Mouse (Mus musculus) thymus, adult 2 months (tissue): ENCODE data around the gene Hadhb. TPM values are rescaled to one million over a fixed set of nuclear protein-coding genes. Genes with fewer than 3 reads are reported as not detected.
"Not testable (repeated sequence)": the region's sequence is repeated elsewhere in the genome, so short reads cannot be mapped to it uniquely, and the experiment has no call there.

Source experiments
- DNase-seq: peaks from one replicate; pipeline ENCODE4 v3.0.0; 2021
- H3K27ac ChIP-seq: fragments of 200-500 bp; 2 replicates; pipeline ENCODE4 v1.5.1; 2012; ENCODE audit warnings: low read length, control low read depth; ENCODE audit not compliant: control insufficient read depth, insufficient read depth
- H3K27me3 ChIP-seq: fragments of 200-500 bp; 2 replicates; pipeline ENCODE4 v1.6.1; 2012; ENCODE audit warnings: mild to moderate bottlenecking, low read length, moderate library complexity, mixed read lengths; ENCODE audit not compliant: control insufficient read depth, insufficient read depth
- H3K36me3 ChIP-seq: fragments of 200-500 bp; 2 replicates; pipeline ENCODE4 v1.6.1; 2012; ENCODE audit warnings: mild to moderate bottlenecking, low read length, moderate library complexity; ENCODE audit not compliant: control insufficient read depth, insufficient read depth
- H3K4me1 ChIP-seq: fragments of 200-500 bp; replicated peaks from 2 replicates; pipeline ENCODE4 v1.6.1; 2012; ENCODE audit warnings: low read length; ENCODE audit not compliant: control insufficient read depth, insufficient read depth
- H3K4me3 ChIP-seq: fragments of 200-500 bp; 2 replicates; pipeline ENCODE4 v1.5.1; 2012; ENCODE audit warnings: mild to moderate bottlenecking, low read length, control low read depth, moderate library complexity; ENCODE audit not compliant: control insufficient read depth, insufficient read depth
- CTCF ChIP-seq: fragments of 200-500 bp; IDR thresholded peaks from 2 replicates; pipeline ENCODE4 v1.5.1; 2012; ENCODE audit warnings: mild to moderate bottlenecking, control low read depth, low read length, moderate library complexity, borderline replicate concordance; ENCODE audit not compliant: control insufficient read depth, poor library complexity, insufficient read depth; ENCODE audit errors: extremely low read depth
- POLR2A ChIP-seq: fragments of 200-500 bp; IDR thresholded peaks from 2 replicates; pipeline ENCODE4 v1.6.1; 2012; ENCODE audit warnings: mild to moderate bottlenecking, low read length, control low read depth, moderate library complexity; ENCODE audit not compliant: control insufficient read depth, poor library complexity, insufficient read depth; ENCODE audit errors: extremely low read depth
- WGBS: fragments of 180-500 bp; shearing (Covaris S2); methylation state at CpG from one replicate; pipeline ENCODE4 v1.1.7; 2018; 5-methylcytosine and 5-hydroxymethylcytosine counted together
- polyA plus RNA-seq: library from polyadenylated mRNA; depleted of rRNA; stranded (reverse); fragments of >200 nt; gene quantifications from 2 replicates; pipeline ENCODE4 v1.2.3, GENCODE M21; 2012

Hadhb gene
- polyA plus RNA-seq, 1 experiment = 140 TPM

DNA sequence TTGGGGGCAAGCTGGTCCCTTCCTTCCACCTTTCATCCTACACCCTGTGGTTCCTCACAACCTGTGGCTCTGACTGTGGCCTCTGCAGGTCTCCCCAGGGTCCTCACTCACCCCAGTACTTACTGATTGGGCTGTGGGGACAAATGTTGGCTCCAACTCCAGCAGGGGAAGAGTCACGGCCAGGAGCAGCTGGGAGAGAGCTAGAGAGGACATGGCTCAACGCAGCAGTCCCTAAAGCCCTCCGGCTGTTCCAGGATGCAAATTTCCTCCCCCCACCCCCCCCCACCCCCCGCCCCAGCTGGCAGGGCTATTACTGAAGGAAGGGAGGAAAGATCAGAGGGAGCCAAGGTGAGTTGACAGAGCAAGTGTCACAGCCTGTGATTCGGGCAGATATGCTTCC is 50.4 kb downstream of the Hadhb start, which contains the start of gene Adgrf3:
Gene Adgrf3 (minus strand): TSS at position 230 of the 400 bp plus-strand sequence.
- DNase-seq = no peak
- H3K36me3 ChIP-seq = no peaks in the 10 kb centered on the region
- no peaks in the 10 kb centered on the region for H3K27me3 ChIP-seq
- H3K4me1 ChIP-seq = no peaks in the 10 kb centered on the region
- H3K4me3 ChIP-seq = no peak within 1 kb of the TSS
- no peak within 1 kb of the TSS for H3K27ac ChIP-seq
- WGBS = 81% methylated on average over 5 of the region's 5 CpGs
- TF ChIP-seq CTCF (no peak), POLR2A (no peak)

DNA sequence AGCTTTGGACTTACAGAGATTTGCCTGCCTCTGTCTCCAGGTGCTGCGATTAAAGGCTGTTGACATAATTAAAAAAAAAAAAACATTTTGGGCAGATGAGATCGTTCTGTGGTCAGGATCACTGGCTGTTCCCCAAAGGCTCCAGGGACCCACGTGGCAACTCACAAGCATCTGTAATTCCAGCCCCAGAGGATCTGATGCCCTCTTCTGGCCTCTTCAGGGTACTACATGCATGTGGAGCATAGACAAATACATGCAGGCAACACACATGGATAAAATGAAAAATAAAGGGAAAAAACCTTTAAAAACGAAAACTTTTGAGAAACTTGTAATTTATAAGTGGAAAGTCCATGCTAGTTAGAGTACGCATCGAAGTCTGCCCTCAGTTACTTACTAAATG is 52.2 kb downstream of the Hadhb start:
- DNase-seq = peak; percentile 44
- no peaks in the 10 kb centered on the region for H3K27me3 ChIP-seq
- no peak overlapping the region for H3K27ac ChIP-seq
- WGBS = 54% methylated on average over 6 of the region's 6 CpGs
- H3K4me3 ChIP-seq = no peak overlapping the region
- TF ChIP-seq CTCF = no peak
- TF ChIP-seq POLR2A = no peak
- no peaks in the 10 kb centered on the region for H3K4me1 ChIP-seq
- H3K36me3 ChIP-seq = no peaks in the 10 kb centered on the region

DNA sequence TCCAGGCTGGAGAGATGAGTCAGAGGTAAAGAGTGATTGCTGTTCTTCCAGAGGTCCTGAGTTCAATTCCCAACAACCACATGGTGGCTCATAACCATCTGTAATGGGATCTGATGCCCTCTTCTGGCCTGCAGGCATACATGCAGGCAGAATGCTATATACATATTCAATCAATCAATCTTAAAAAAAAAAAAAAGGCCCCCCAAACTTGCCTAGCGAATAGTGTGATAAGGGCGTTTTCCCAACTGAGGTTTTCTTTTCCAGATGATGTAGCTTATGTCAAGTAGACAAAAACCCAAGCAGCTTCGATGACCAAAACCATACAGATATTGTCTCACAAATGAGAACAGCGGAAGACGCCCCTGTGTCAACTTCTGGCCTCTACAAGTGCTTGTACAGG is 55.7 kb downstream of the Hadhb start:
- 95% methylated on average over 5 of the region's 5 CpGs for WGBS
- H3K27ac ChIP-seq, H3K27me3 ChIP-seq: not testable (repeated sequence)

DNA sequence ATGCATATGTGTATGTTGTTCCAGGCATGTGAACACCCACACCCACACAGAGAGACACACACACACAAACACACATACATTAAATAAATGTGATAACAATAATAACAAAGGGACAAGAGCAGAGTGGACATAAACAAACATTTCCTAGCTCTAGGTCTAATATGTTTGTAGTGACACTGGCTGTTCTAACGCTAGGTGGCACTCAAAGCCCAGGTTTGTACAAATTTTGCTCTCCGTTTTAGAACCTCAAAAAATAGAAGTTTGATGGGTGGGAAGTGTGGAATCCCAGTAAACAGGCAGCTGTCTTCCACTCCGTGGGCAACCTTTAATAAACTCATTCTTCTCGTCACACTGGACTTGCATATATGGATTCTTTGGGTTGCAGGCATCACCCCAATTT is 59.8 kb downstream of the Hadhb start:
- TF ChIP-seq POLR2A (no peak), CTCF (no peak)
- no peaks in the 10 kb centered on the region for H3K36me3 ChIP-seq
- DNase-seq = peak; percentile 58
- no peaks in the 10 kb centered on the region for H3K4me1 ChIP-seq
- H3K4me3 ChIP-seq = no peak overlapping the region
- no peaks in the 10 kb centered on the region for H3K27me3 ChIP-seq
- WGBS = 10% methylated on average over 4 of the region's 4 CpGs
- H3K27ac ChIP-seq = no peak overlapping the region

More for the DNA sequence above, 55.7 kb downstream of the Hadhb start:
- not testable (repeated sequence) for H3K36me3 ChIP-seq, H3K4me3 ChIP-seq, H3K4me1 ChIP-seq, DNase-seq

DNA sequence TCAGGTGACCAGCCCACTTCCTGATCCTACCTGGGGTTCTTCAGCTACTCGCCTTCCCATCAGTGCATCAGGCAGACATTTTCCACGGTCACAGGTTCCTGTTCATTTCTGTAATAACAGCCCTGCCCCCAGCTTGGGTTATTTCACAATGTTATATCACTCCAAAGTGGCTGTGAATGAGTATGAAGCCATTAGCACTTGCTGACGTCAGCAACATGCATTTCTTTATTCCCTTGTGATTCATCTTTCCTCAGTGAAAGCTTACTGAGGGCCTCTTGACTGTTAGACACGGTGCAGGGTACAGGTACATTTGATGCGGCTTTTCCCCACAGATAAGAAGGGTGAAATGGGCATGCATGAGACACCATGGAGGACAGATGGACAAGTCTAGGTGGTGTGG is 60.9 kb downstream of the Hadhb start:
- DNase-seq = no peak
- Histone ChIP-seq H3K4me1 (no peaks in the 10 kb centered on the region), H3K27ac (no peak overlapping the region), H3K4me3 (no peak overlapping the region), H3K27me3 (no peaks in the 10 kb centered on the region), H3K36me3 (no peaks in the 10 kb centered on the region)
- no peak for TF ChIP-seq CTCF
- no peak for TF ChIP-seq POLR2A
- 55% methylated on average over 5 of the region's 5 CpGs for WGBS

DNA sequence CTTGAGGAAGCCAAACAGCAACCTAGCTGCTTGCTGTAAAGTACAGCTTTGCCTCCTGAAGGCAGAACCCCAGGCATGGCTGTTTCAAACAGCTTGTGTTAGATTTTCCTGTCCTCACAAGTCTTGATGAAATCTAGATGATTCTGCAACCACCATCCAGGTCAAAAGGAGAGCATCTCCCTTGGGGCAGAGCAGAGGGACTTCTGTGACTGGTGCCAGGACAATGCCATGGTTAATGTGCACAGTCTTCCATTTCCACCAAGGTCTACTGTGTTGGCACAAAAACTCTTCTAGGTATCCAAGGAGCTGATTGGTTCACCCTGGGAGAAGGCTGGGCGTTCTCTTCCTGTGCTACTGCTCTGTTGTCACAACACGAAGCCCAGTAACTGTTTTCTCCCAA is 64.7 kb downstream of the Hadhb start:
- no peak overlapping the region for H3K4me3 ChIP-seq
- WGBS = 80% methylated on average over 2 of the region's 2 CpGs
- TF ChIP-seq CTCF (no peak), POLR2A (no peak)
- H3K27me3 ChIP-seq = no peaks in the 10 kb centered on the region
- no peak overlapping the region for H3K27ac ChIP-seq
- no peak for DNase-seq
- no peaks in the 10 kb centered on the region for H3K4me1 ChIP-seq
- no peaks in the 10 kb centered on the region; the same call in 1 of the 2 replicates for H3K36me3 ChIP-seq

DNA sequence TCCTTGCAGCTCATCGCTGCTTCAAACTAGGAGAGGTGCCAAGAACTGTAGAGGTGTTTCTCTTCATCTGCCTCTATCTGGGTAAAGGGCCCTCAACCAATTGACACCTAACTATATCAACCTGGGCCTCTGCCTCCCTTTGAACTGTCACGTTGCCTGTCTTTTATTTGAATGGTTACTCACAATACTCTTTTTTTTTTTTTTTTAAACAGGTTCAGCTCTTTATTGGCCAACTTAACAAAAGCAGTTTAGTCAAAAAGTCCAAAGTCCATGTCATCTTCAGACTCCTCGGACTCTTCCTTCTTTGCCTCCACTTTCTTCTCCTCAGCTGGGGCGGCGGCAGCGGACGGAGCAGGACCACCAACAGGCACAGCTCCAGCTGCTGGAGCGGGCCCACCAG is 65.6 kb downstream of the Hadhb start:
- no peak for DNase-seq
- no peaks in the 10 kb centered on the region for H3K27me3 ChIP-seq
- H3K4me1 ChIP-seq = no peaks in the 10 kb centered on the region
- TF ChIP-seq CTCF (no peak), POLR2A (no peak)
- no peak overlapping the region for H3K4me3 ChIP-seq
- no peak overlapping the region for H3K27ac ChIP-seq
- H3K36me3 ChIP-seq = no peaks in the 10 kb centered on the region; the same call in 1 of the 2 replicates
- 95% methylated on average over 8 of the region's 8 CpGs for WGBS
